Mouse (Mus musculus) limb, embryonic 11.5 days (tissue): ENCODE results near the gene Atp5mpl. TPM values are rescaled to one million over a fixed set of nuclear protein-coding genes. Genes with fewer than 3 reads are reported as not detected.

Experiments
- ATAC-seq: fragments of 200-750 bp; cut with Nextera tagmentation; 2 replicates; pipeline ENCODE4 v1.8.0; 2017; ENCODE audit warnings: low read depth; ENCODE audit not compliant: insufficient number of reproducible peaks, low FRiP score, low TSS enrichment
- DNase-seq: peaks from one replicate; pipeline ENCODE4 v3.0.0-alpha.2; 2015; ENCODE audit warnings: low spot score
- H3K27ac ChIP-seq: fragments of 300-500 bp; sonication (generic); replicated peaks from 2 replicates; pipeline ENCODE4 v1.5.1; 2014; ENCODE audit warnings: low read depth, mild to moderate bottlenecking, low read length
- H3K27me3 ChIP-seq: fragments of 300-500 bp; sonication (generic); 2 replicates; pipeline ENCODE4 v1.6.1; 2014; ENCODE audit warnings: mild to moderate bottlenecking, low read length, mixed read lengths; ENCODE audit not compliant: control insufficient read depth, insufficient read depth
- H3K36me3 ChIP-seq: fragments of 300-500 bp; sonication (generic); 2 replicates; pipeline ENCODE4 v1.6.1; 2014; ENCODE audit warnings: mild to moderate bottlenecking, low read length, moderate library complexity, mixed read lengths; ENCODE audit not compliant: control insufficient read depth, insufficient read depth
- H3K4me1 ChIP-seq: fragments of 300-500 bp; sonication (generic); 2 replicates; pipeline ENCODE4 v1.6.1; 2014; ENCODE audit warnings: low read length, mixed read lengths; ENCODE audit not compliant: control insufficient read depth, insufficient read depth
- H3K4me2 ChIP-seq: fragments of 300-500 bp; sonication (generic); 2 replicates; pipeline ENCODE4 v1.6.1; 2014; ENCODE audit warnings: low read depth, mild to moderate bottlenecking, moderate library complexity; ENCODE audit not compliant: severe bottlenecking
- H3K4me3 ChIP-seq: fragments of 300-500 bp; sonication (generic); 2 replicates; pipeline ENCODE4 v1.5.1; 2014; ENCODE audit warnings: low read depth, low read length
- H3K9ac ChIP-seq: fragments of 300-500 bp; sonication (generic); 2 replicates; pipeline ENCODE4 v1.6.1; 2014; ENCODE audit warnings: mild to moderate bottlenecking, low read length
- H3K9me3 ChIP-seq: fragments of 300-500 bp; sonication (generic); 2 replicates; pipeline ENCODE4 v1.6.1; 2016; ENCODE audit warnings: low read length; ENCODE audit not compliant: control insufficient read depth
- WGBS: fragments of 180-500 bp; shearing (Covaris S2); extraction: QIAGEN DNeasy Blood & Tissue Kit; methylation state at CpG from one replicate; pipeline ENCODE4 v1.1.7; 2014; 5-methylcytosine and 5-hydroxymethylcytosine counted together
- polyA plus RNA-seq: library from polyadenylated mRNA; unstranded; fragments of >200 nt; fragmentation: Nextera tagmentation; extraction: Ambion mirVana; gene quantifications from 2 replicates; pipeline ENCODE4 v1.2.1, GENCODE M21; 2014

Gene Atp5mpl
- polyA plus RNA-seq, 1 experiment from 2014 or later: 670 TPM

GRCm38 (mm10) chr12:111914031-111914430, 52.7 kb downstream of the Atp5mpl start:
- Histone ChIP-seq H3K4me2 (no peak overlapping the region), H3K27me3 (peaks cover 1% of the 10 kb centered on the region; the same call in 1 of the 2 replicates), H3K4me1 (no peaks in the 10 kb centered on the region), H3K9ac (peak overlapping the region; percentile 30; the same call in 1 of the 2 replicates), H3K4me3 (no peak overlapping the region), H3K36me3 (no peaks in the 10 kb centered on the region), H3K9me3 (no peaks in the 10 kb centered on the region), H3K27ac (0 out of 2 replicates have a peak overlapping the region, but pooled peaks have one; percentile 45)
- DNase-seq (no peak), ATAC-seq (no peak)
- WGBS: 8% methylated on average over 3 of the region's 3 CpGs

DNA sequence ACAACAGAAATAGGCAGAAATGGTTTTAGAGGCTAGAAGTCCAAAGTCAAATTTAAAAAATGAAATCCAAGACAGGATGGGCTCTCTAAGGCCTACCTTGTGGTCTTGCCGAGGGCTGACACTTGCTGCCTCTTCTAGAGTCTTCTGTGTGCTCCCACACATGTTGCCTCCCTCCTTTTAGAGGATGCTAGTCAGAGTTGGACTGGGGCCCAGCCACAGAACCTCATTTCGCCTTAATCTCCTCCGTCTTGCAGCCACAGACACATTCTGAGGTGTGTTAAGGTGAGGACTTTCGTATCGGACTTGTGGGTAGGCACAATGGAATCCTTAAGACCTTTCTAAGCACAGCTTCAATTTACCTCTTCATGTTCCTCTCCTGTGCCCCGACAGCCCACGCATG, 54.0 kb downstream of the Atp5mpl start:
- H3K9ac ChIP-seq: no peak overlapping the region
- no peak overlapping the region for H3K4me2 ChIP-seq
- H3K27ac ChIP-seq: no peak overlapping the region
- DNase-seq (no peak), ATAC-seq (no peak)
- H3K4me1 ChIP-seq: peaks cover 4% of the 10 kb centered on the region
- 95% methylated on average over 7 of the region's 7 CpGs for WGBS
- peaks cover 7% of the 10 kb centered on the region; the same call in 1 of the 2 replicates for H3K27me3 ChIP-seq
- H3K9me3 ChIP-seq: no peaks in the 10 kb centered on the region
- H3K36me3 ChIP-seq: no peaks in the 10 kb centered on the region
- no peak overlapping the region for H3K4me3 ChIP-seq

- ATAC-seq (no peak), DNase-seq (no peak)
- no peak overlapping the region for H3K4me2 ChIP-seq
- no peaks in the 10 kb centered on the region for H3K9me3 ChIP-seq
- 92% methylated on average over 2 of the region's 2 CpGs for WGBS
- H3K27me3 ChIP-seq: peaks cover 7% of the 10 kb centered on the region; the same call in 1 of the 2 replicates
- H3K4me3 ChIP-seq: no peak overlapping the region
- H3K36me3 ChIP-seq: no peaks in the 10 kb centered on the region; the same call in 1 of the 2 replicates
- no peak overlapping the region for H3K27ac ChIP-seq
- no peak overlapping the region for H3K9ac ChIP-seq
- H3K4me1 ChIP-seq: peaks cover 4% of the 10 kb centered on the region
Measured at GRCm38 (mm10) chr12:111911796-111912195, 55.0 kb downstream of the Atp5mpl start.

Other genes with a start within 250 kb of the Atp5mpl start
- 95.5 and 103 TPM in 2 replicates for gene Klc1, start 208.1 kb downstream of the Atp5mpl start, polyA plus RNA-seq
- gene Xrcc3, start 153.1 kb downstream of the Atp5mpl start, polyA plus RNA-seq: 22.7 and 26.0 TPM in 2 replicates
- gene Zfyve21, start 152.8 kb downstream of the Atp5mpl start, polyA plus RNA-seq: 78.6 and 79.7 TPM in 2 replicates
- 6.5 and 6.6 TPM in 2 replicates for gene Ppp1r13b, start 58.9 kb downstream of the Atp5mpl start, polyA plus RNA-seq
- 0.61 and 0.95 TPM in 2 replicates for gene Tdrd9, start 4.6 kb upstream of the Atp5mpl start, polyA plus RNA-seq
- gene Rd3l, start 14.3 kb upstream of the Atp5mpl start, polyA plus RNA-seq: not detected in 2 replicates
- gene Aspg, start 139.7 kb upstream of the Atp5mpl start, polyA plus RNA-seq: 1.6 and 2.0 TPM in 2 replicates
- gene Kif26a, start 179.2 kb upstream of the Atp5mpl start, polyA plus RNA-seq: 2.8 and 3.5 TPM in 2 replicates